Mouse (Mus musculus) cortical plate, adult 2 months (tissue): ENCODE results near the gene Acbd7.

Source experiments
- CTCF ChIP-seq: fragments of 200-500 bp; IDR thresholded peaks from 2 replicates; pipeline ENCODE4 v1.5.1; 2011; ENCODE audit warnings: mild to moderate bottlenecking, control low read depth, low read length; ENCODE audit not compliant: insufficient read depth; ENCODE audit errors: extremely low read depth
- POLR2A ChIP-seq: fragments of 200-500 bp; IDR thresholded peaks from 2 replicates; pipeline ENCODE4 v1.6.1; 2011; ENCODE audit warnings: mild to moderate bottlenecking, low read length, control low read depth; ENCODE audit not compliant: insufficient read depth; ENCODE audit errors: extremely low read depth

DNA sequence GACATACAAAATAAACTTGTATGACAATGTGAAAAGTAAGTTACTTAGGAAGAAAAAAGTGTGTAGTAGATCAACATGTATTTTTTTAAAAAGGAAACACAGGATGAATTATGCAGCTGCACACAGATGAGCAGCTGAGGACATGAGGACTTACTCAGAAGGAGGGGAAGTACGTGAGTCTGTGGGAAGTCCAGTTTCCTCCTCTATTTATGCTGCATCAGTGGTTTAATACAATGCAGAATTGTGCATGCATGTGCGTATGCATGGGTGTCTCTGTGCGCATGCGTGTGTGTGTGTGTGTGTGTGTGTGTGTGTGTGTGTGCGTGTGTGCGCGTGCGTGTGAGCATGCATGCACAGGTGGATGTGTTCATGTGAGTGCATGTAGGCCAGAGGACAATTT is 19.8 kb downstream of the Acbd7 start:
- TF ChIP-seq POLR2A (no peak), CTCF (no peak)
